Mouse (Mus musculus): ENCODE measurements at regions not wholly inside any gene's neighbourhood (a gene's known extent, or its start where the extent isn't known, plus 50 kb on each side); places are given as distances from the start of the nearest gene placed in this dataset.

DNA sequence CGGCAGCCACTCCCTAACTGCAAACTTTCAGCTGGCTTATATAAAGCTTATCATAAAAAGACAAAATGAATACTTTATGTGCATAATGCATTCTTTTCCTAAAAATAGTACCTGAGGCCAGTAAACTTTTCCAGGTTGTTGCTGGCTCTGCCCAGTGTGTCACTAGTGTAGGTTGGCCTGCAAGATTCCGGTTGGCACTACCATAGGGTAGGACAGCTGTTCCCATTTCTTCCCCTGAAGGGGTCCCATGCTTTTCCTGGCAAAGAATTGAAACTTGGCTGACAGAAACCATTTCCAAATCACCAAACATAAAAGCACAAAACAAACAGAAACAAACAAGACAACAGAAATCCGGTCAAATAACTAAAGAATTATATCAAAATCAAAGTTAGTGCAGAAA lies 789.6 kb upstream of the Adgrl4 start:
- WGBS, result 73% methylated on average over 3 of the region's 3 CpGs
- no peak for ATAC-seq (ENCODE audit: low read depth)

DNA sequence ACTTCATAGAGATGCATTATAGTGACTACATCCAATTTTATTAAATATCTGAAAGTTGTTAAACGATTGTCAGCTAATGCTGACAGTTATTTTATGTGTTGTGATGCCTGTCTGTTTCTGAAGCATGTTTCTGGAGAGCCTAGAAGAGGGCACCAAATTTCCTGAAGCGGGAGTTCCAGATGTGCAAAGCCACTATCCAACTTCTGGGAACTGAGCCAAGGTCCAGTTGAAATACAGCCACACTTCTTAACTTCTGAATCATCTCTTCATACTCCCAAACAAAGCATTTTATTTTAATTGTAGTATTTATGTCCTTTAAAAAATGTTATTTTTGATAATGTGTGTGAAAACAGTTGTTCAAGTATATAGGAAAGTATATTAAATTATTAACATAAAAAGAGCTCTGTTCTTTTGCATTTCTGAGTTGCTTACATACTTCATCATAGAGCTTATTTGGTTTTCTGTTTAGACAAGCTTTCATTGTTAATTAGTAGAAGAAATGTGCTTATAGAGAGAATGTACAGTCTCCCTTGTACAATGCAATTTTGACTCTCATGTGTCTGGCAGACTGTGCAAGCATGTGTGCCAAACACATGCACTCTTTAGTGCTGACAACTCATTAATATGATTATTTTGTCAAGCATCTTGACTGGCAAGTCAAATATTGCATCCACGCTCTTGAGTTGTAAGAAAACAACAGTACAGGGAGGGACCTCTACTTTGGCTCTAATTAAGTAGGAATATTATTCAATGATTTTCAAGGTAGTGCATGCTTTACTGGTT lies 787.7 kb upstream of the Adgrl4 start:
- WGBS, result 32% methylated on average over 3 of the region's 3 CpGs
- no peak overlapping the region for H3K4me2 ChIP-seq (ENCODE audit: low read depth, low read length)
- no peaks in the 10 kb centered on the region for H3K4me1 ChIP-seq (replicated peaks; ENCODE audit: control insufficient read depth, insufficient read depth, low read length)
- H3K4me3 ChIP-seq (ENCODE audit: low read length), result no peak overlapping the region
- no peaks in the 10 kb centered on the region for H3K36me3 ChIP-seq (ENCODE audit: control insufficient read depth, insufficient read depth, low read length)
- H3K27me3 ChIP-seq (ENCODE audit: control insufficient read depth, insufficient read depth, low read depth, low read length), result no peaks in the 10 kb centered on the region
- peak; percentile 96 for ATAC-seq (ENCODE audit: low read depth)
- H3K9me3 ChIP-seq (ENCODE audit: control insufficient read depth, low read length), result no peaks in the 10 kb centered on the region
- H3K27ac ChIP-seq (ENCODE audit: low read length), result no peak overlapping the region; the same call in 1 of the 2 replicates
- H3K9ac ChIP-seq (ENCODE audit: low read length), result no peak overlapping the region

More for the DNA sequence above, 789.6 kb upstream of the Adgrl4 start:
- Histone ChIP-seq H3K27ac (ENCODE audit: low read length) (no peak overlapping the region), H3K27me3 (ENCODE audit: control insufficient read depth, insufficient read depth, low read depth, low read length) (no peaks in the 10 kb centered on the region), H3K9ac (ENCODE audit: low read length) (no peak overlapping the region), H3K4me3 (ENCODE audit: low read length) (no peak overlapping the region), H3K4me2 (ENCODE audit: low read depth, low read length) (no peak overlapping the region), H3K4me1 (replicated peaks; ENCODE audit: control insufficient read depth, insufficient read depth, low read length) (no peaks in the 10 kb centered on the region), H3K9me3 (ENCODE audit: control insufficient read depth, low read length) (no peaks in the 10 kb centered on the region), H3K36me3 (ENCODE audit: control insufficient read depth, insufficient read depth, low read length) (no peaks in the 10 kb centered on the region)

DNA sequence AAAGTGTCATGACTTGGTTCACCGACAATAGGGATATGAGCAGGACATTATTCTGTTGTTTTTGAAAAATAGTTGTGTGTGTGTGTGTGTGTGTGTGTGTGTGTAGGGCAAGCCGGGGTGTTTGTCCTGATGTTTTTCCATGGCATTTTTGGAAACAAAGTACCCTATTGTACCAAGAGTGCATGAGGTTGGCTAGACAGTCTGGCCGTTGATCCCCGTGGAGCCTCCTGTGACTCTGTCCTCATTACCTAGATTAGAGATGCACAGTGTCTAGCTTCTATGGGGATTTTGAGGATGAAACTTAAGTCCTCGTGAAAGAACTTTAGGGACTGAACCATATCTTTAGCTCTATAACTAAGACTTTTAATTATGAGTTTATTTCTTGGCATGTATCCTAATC lies 741.9 kb upstream of the Adgrl4 start:
- no peak overlapping the region for H3K27ac ChIP-seq (ENCODE audit: low read length)
- H3K27me3 ChIP-seq (ENCODE audit: control insufficient read depth, insufficient read depth, low read depth, low read length), result no peaks in the 10 kb centered on the region
- H3K9me3 ChIP-seq (ENCODE audit: control insufficient read depth, low read length), result no peaks in the 10 kb centered on the region
- H3K4me3 ChIP-seq (ENCODE audit: low read length), result no peak overlapping the region
- ATAC-seq (ENCODE audit: low read depth), result no peak
- no peaks in the 10 kb centered on the region for H3K36me3 ChIP-seq (ENCODE audit: control insufficient read depth, insufficient read depth, low read length)
- H3K4me2 ChIP-seq (ENCODE audit: low read depth, low read length), result no peak overlapping the region
- WGBS, result 73% methylated on average over 5 of the region's 5 CpGs
- H3K9ac ChIP-seq (ENCODE audit: low read length), result no peak overlapping the region
- no peaks in the 10 kb centered on the region for H3K4me1 ChIP-seq (replicated peaks; ENCODE audit: control insufficient read depth, insufficient read depth, low read length)

DNA sequence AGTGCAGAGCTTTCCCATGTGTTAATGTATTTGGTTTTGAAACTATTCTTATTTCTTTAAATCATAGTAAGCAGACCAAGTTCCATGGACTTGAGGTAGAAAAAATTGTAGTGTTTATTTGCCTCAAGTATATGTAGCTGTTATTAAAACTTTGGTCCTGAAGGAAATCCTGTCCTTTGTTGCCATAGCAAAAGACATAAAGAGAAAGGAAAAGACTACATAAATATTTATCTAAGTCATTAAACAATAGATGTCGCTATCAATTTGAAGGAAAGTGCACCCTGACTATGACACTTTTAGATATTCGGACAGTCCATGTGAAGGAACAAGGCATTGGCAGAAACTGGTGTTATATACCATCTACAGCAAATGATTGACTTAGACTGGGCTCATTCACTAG lies 737.7 kb upstream of the Adgrl4 start:
- Histone ChIP-seq H3K27ac (ENCODE audit: low read length) (no peak overlapping the region), H3K36me3 (ENCODE audit: control insufficient read depth, insufficient read depth, low read length) (no peaks in the 10 kb centered on the region), H3K27me3 (ENCODE audit: control insufficient read depth, insufficient read depth, low read depth, low read length) (no peaks in the 10 kb centered on the region), H3K9me3 (ENCODE audit: control insufficient read depth, low read length) (no peaks in the 10 kb centered on the region), H3K9ac (ENCODE audit: low read length) (no peak overlapping the region), H3K4me1 (replicated peaks; ENCODE audit: control insufficient read depth, insufficient read depth, low read length) (no peaks in the 10 kb centered on the region), H3K4me2 (ENCODE audit: low read depth, low read length) (no peak overlapping the region), H3K4me3 (ENCODE audit: low read length) (no peak overlapping the region)
- WGBS, result 42% methylated on average over 2 of the region's 2 CpGs
- ATAC-seq (ENCODE audit: low read depth), result no peak

All from lung, embryonic 16.5 days (tissue).